Mouse (Mus musculus): ENCODE results near the gene Mettl26.

The Mettl26 gene

DNA sequence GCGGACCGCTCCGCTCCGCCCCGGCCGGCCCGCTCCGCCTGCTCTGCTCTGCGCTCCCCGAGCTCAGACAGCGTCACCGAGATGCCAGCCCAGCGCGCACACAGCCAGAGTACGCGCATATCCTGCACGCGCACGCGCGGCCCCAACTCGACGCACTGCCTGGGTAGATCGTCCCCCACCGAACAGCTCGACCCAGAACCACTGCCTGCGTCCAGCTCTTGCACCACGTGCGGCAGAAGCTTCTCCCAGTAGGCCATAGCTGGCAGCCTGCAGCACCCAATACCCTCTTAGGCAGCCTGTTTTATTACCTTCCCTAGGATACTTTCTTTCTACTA is 37.8 kb upstream of the Mettl26 start, which contains the start of gene Rhbdl1:
Gene Rhbdl1 (minus strand): TSS at position 220 of the 335 bp plus-strand sequence.
- peak in 1 of 2 experiments; percentile 84 for DNase-seq (ENCODE audit: low spot score in 2 of 2)

DNA sequence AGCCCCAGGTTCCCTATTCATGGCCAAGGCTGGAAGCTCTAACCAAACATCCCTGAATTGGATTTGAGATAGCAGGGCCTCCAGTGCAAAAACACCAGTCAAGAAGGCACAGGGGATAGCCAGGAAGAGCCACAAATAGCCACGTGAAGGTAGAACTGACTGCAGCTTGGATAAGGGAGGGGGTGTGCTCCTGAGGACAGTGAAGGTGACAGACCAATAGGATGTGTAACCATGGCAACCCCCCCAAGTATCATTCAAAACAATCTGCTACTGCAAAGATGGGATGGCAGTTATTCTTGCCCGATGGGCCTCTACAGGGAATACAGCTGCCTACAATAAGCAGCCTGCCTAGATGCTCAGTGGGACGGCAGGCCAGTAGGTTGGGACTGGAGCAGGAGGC is 37.3 kb upstream of the Mettl26 start:
- no peak for DNase-seq (ENCODE audit: low spot score in 2 of 2)

DNA sequence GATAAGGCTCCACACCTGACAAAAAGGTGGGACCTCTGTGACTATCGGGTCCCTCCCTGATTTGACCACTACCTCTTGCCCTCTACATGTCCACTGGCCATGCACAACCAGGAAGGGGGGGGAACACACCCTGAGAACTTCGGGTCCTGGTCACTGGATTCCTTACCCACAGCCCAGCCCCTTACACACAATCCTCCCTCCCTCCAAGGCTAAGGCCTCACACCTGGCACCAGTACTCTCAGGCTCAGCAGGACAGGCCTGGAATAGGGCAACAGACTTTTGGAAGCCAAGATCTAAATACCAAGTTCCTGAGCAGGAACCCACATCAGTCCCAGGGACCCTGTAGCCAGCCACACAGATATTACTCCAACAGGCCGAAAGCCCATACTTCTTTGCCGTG is 36.0 kb upstream of the Mettl26 start:
- DNase-seq (ENCODE audit: low spot score in 2 of 2) = no peak

DNA sequence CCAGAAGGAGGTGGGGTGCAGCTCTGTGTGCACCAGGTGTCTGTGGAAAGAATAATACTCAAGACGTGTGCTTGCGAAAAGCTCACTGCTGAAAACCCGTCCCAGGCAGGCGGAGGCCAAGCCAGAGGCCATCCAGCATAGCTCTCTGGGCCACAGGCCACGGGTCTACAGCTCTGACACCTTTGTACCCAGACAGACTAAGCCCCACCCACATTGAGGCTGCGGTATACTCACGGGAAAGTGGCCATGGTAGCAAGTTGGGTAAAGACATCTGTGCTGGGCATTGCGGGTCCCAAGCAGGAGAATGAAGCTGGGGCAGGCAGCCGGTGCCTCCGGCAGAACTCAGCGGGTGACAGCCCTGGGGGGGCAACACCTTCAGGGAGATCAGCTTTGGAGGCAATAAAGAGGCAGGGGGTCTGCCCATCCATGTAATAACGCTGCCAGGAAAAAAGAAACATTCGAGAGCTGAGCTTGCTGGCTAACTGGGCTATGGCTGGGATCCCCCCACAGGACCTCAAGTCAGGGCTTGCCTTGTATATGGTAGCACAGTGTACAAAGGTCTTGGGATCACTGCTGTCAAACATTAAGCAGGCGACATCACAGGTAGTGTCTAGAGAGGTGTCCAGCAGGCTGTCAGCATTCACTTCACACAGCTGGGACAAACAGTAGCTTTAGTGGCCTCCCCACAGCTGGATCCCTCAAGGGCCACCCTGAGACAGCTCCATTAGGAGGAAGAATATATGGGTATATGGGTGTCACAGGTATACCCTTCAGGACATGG is 35.2 kb upstream of the Mettl26 start:
- DNase-seq (ENCODE audit: low spot score in 2 of 2) = no peak

DNA sequence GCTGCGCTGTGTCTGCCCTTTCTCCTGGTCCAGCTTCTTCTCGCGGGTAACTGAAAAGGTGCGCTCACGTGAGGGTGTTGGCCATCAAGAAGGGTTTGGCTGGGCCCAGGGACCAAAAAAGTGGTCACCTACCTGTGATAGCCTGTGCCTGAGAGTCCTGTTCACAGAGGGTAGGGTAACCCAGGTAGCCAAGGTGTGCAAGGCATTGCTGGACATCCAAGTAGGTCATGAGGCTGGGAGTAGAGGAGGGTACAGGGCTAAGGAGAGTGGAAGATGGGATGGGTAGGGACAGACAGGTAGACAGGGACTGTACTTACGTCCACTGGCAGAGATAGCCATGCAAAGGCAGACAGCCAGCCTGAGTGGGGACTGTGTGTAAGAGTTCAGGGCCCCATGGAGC is 34.4 kb upstream of the Mettl26 start:
- no peak for DNase-seq (ENCODE audit: low spot score in 2 of 2)

DNA sequence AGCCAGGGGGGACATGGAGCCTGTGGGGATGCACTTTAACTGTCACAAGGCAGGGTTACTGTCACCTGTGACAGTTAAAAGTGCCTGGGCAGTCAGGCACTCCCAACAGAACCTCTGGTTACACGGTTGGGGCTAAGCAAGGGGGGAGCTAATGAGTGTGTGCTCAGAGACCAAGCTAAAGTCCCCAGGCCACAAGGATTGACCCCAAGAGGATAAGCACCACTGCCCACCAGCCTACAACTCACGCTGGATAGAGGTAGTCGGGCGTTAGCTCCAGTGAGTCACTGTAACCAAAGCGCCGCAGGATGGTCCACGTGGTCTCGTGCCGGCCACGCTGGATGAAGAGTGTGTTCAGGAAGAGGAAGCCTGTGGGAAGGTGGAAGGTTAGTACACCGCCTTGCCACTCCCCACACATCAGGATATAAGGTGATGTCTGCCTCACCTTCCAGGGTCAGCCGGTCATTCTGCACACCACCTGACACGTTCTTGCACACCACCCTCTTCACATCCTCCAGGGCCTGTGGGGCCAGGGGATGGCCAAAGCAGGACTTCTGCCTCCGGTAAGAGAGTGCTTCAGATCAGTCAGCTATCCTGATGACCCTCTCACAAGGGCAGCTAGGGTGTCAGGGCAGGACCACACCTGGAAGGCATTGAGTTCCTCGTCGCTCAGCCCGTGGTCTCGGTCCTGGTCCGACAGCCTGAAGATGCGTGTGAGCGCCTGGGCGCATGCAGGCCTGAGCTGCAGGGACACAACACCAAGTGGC is 33.6 kb upstream of the Mettl26 start, which contains the start of gene Gm20683:
Gene Gm20683 (minus strand): TSS at position 647 of the 764 bp plus-strand sequence.
- DNase-seq (ENCODE audit: low spot score in 2 of 2) = no peak

DNA sequence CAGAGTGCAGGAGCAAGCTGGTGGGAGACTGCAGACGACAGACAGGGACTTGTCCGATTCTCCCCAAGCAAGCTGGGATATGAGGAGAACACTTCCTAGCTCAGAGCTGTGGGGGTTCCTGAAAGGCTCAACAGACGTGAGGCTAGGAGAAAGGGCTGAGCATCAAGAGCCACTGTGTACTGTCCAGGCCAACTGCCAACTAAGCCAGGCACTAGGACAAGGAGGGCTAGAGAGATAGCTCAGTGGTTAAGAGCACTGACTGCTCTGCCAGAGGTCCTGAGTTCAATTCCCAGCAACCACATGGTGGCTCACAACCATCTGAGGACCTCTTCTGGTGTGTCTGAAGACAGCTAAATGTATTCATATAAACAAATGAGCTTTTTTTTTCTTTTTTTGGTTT is 32.4 kb upstream of the Mettl26 start:
- no peak for DNase-seq (ENCODE audit: low spot score in 2 of 2)

DNA sequence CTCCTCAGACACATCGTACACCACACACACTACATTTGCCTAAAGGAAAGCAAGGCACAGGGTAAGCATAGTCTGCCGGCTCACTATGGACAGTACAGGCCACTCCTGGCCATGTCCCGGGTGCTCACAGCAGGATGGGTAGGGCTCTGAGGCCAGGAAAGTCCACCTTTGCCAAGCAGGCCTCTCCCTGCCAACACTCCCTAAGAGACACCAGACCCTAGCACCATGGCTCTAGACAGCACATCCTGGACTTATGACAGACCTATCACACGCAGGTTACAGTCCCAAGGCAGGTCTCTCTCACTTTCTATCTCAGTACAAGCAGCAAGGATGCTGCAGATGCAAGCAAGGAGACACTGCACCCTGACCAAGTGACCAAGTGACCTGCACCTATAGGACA is 31.8 kb upstream of the Mettl26 start:
- DNase-seq (ENCODE audit: low spot score in 2 of 2) = no peak

DNA sequence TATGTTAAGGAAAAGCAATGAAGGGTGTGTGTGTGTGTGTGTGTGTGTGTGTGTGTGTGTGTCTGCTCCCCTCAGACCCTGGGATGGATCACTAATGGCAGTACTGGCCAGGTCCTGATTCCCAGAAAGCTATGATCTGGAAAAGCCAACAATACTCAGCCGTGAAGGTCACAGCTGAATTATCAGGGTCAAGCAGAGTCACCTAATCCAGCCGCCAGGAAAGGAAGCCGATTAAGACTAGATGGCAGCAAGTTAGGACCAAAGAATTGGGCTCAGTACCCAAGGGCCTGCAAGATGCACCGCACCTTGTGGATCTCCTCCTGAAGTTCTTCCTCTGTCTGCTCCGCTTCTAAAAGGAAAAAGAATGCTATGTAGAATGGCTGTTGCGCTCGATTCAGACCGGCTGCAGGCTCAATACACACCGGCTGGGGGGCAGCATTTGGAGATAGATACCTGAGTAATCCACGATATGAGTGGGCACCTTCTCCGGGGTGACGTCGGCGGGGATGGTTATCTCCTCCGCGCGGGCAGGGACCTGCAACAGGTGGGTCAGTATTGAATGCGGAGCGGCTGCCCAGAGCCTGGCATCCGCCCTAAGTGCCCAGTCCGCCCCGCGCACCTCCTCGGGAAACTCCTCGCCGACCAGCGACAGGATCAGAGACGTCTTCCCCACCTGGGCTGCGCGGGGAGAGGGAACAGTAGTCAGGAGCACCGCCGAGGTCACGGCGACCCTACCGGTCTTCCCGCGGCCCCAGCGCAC is 31.1 kb upstream of the Mettl26 start:
- DNase-seq (ENCODE audit: low spot score in 2 of 2) = peak in 1 of 2 experiments; percentile 34

DNA sequence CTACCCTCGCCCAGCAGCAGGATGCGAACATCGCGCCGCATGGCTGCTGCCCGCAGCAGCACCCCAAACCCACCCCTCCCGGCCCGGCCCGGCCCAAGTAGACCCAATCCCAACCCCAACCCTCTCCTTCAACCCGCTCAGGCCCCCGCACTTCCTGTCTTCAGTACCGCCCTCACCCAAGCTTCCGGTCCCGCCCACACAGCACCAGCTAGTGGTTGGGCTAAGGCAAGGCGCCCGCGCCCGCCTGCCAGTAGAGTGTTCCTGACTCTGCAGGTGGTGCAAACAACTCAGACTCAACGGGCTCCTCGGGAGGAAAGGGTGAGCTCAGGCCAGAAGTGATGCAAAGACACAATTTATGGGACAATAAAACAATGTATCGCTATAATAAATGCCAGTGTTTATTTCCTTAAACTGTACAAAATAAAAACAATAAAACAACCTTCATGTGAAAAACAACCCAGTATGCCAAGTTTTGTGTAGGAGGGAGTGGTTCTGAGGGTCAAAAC is 30.4 kb upstream of the Mettl26 start, which contains the start of gene Rhot2:
Gene Rhot2 (minus strand): TSS at position 456 of the 506 bp plus-strand sequence.
- DNase-seq (ENCODE audit: low spot score in 2 of 2) = peak; percentile 83 to 94

DNA sequence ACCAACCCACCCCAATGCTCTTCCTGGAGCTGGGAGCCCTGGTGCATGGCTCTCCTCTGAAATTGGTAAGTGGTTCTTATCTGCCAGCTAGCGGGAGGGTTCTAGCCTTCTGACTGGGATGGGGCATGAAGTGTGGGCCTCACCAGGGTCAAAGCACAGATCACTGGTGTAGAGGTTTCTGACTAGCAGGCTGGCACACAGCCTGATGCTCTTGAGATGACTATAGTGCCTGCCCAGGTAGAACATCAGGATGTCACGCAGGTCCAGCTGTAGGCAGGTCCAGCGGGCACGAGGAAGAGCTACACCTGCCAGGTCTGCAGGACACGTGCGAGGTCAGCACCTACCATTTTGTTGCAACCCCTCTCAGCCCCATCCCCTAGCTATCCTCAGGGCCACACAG is 14.6 kb upstream of the Mettl26 start:
- DNase-seq (ENCODE audit: low spot score in 2 of 2) = no peak

DNA sequence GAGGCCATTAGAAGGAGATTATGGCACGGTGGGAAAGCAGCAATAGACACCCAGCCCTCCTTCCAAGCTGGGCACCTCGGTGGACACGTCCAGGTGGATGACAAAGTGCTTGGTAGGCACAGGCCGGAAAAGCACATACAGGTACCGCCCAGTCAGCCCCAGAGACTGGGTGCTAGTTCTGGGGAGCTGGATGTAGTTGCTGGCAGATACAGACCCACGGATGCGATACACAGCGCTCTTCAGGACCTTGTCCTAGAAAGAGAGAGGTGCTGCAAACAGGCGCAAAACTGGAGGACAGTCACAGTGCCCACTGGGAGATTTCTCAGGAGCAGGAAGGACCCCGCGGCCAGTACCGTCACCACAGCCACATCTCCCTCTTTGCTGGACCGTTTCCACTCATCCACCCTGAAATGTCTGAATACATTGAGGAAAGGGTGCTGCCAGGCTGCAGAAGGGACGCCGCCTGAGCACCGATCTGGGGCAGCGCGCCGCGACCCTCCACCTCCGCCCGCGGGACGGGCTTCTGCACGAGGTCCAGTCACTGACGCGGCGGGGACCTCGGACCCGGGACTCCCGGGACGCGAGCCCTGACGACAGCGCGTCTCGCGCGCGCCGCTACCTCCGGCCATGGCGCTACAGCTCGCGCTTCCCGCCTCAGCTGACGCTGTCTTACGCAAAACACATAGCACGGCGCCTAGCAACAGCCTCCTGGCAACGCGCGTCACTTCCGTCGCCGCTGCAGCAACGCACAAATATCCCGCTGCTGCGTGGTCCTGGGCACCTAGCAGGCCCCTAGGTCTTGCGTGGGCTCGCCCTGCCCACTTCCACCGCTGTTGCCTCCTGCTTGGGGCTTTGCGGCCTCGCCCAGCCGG is 13.8 kb upstream of the Mettl26 start, which contains the start of gene Wdr90:
Gene Wdr90 (minus strand): TSS at position 670 of the 872 bp plus-strand sequence.
- peak; percentile 90 to 92 for DNase-seq (ENCODE audit: low spot score in 2 of 2)

DNA sequence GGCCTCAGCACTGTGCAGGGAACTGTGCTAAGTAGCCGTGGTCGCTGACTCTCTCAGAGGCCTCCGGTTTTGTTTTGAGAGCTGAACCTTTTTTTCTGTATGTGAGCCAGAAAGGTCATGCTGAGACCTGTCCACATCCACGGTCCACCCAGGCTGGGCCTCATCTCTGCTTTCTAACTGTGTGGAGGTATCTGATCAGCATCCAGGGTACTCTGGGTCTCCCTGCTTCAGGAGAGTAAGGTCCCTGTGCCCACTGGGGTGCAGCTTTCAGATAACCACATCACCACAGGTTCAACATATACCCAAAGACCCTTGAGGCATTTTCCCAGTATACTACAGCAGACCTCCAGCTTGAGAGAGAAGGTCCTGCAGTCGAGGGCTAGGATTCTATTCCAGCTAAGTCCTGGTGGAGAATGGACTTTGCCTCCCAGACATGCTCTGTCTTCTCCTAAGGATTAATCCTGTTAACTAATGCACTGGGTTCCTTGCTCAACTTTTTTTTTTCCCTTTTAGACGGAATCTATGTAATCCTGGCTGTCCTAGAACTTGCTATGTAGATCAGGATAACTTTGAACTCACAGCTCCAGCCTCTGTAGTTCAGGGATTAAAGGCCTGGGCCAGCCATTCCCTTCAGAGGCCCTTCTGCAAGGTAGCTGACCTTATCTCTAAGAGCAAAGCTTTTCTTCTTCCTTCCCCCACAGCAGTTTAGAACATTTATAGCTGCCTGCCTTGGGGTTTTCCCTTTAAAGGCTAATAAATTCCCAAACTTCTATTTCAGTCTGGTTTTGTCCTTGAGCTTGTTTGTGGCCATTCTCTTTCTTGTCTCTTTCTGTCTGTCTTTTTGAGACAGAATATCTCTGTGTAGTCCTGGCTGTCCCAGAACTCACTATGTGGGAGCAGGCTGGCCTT is 12.9 kb upstream of the Mettl26 start:
- no peak for DNase-seq (ENCODE audit: low spot score in 2 of 2)

DNA sequence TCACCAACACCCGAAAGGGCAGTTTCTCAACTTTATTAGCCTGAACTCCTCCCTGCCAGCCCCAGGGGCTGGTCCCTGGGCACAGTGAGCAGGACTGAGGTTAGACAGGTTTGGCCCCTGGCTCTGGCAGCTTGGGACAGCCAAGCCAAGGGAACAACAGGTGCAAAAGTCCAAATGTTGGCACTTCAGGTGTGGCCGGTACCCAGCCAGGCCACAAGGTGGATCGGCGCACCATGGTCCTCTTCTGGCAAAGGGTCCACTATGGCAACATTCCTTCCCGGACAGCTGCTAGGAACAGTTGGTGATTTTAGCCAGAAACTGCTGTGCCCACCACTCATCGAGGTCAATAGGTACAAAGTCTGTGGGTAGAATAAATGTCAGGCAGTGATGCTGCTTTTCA is 11.2 kb upstream of the Mettl26 start:
- DNase-seq (ENCODE audit: low spot score in 2 of 2) = no peak

DNA sequence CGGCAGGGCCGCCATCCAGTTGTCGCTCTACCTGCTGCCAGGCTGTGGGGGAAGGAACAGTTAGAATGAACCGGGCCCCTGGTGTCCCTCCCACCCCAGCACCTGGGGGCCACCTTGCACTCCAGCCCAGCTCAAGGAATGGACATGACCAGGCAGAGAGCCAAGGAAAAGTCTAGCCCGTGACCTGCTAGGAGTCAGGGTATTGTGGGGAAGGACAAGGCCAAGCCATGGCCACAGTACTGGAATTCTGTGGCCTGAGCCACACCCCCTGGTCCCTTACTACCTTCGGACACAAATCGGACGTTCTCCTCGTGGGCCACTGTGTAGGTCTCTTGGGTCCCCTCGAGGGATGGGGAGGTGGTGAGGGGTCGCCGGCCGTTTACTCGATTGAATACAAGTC is 10.6 kb upstream of the Mettl26 start:
- DNase-seq (ENCODE audit: low spot score in 2 of 2) = no peak

DNA sequence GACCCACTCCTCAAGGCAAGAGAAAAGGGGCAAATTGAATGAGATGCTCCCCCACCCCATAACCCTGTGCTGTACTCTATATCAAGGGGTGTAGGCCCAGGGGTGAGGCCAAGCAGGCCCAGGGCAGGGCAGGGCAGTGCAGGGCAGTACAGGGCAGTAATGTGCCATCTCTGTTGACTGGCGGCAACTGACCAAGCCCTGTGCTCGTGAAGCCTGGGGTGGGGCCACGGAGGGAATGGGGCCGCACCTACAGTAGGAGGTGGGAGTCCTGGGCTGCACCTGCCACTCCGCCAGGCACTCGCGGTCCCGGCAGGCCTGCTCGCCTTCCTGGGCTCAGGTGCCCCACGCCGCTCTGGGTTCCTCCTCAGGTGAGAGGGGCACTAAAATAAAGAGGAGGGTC is 9.6 kb upstream of the Mettl26 start:
- no peak for DNase-seq (ENCODE audit: low spot score in 2 of 2)

DNA sequence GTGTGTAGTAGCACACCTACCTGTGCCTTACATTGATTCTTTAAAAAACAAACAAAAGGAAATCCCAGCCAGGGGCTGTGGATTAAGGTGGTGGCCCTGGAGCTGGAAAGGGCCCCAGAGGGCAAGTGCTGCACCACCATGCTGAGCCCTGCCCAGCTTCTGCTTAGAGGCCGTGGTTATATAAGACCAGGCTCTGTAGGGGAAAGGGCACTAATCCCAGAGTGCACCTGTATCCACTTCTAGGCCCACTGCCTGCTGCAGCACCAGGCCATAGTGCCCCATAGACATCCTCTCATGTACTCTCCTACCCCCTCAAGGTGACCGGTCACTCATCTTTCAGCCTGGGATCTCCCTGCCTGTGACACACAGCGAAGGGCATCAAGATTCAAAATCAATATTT is 8.7 kb upstream of the Mettl26 start:
- no peak for DNase-seq (ENCODE audit: low spot score in 2 of 2)

DNA sequence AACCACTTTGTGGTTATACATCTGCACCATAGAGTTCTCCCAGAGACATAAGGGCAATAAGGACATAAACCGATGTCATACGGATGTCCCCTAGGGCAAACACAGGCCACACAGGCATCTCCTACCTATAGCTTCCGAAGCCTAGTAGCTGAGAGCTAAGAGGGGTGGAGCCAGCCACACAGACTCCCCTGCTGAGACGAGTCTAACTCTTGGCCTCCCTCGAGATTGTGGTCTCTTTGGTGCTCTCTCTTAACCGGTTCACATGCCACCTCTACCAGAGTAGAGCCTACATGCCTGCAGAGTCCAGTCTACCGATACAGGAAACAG is 7.4 kb upstream of the Mettl26 start:
- no peak for DNase-seq (ENCODE audit: low spot score in 2 of 2)

DNA sequence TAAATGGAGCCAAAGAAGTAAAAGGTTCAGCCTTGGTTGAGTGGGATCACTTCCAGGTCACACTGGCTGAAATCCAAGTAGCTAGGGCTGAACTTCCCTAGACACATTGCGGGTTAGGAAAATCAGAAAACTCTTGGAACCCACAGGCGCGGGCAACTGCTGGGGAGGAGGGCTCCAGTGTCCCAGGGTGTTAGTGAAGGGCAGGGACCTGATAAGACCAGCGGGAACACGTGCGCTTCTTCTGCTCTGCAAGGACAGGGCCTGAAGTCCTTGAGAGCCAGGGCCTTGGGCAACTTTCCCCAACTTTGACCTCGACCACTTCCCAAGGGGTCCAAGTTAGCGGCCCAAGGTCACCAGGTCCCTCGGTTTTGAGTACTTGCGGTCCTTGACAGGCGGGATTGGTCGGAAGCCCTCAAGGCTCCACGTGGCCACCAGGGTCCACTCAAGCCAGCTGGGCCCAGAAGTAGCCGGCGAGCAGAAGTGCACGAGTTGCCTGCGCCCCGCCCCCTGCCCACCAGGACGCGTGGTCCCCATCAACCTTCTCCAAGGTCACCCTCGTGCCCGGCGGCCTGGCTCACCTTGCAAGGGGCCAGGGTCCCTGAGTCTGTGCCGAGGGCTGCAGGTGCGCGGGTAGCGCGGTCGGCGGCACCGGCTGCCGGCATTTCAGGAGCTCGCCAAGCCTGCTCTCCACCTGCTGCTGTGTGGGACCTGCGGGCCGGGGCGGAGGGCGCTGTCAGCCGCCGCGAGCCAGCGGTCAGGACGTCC is 6.9 kb upstream of the Mettl26 start:
- no peak for DNase-seq (ENCODE audit: low spot score in 2 of 2)
